Comparison of ENCODE assay signal across 32 mouse cellular contexts in the genomic region with DNA sequence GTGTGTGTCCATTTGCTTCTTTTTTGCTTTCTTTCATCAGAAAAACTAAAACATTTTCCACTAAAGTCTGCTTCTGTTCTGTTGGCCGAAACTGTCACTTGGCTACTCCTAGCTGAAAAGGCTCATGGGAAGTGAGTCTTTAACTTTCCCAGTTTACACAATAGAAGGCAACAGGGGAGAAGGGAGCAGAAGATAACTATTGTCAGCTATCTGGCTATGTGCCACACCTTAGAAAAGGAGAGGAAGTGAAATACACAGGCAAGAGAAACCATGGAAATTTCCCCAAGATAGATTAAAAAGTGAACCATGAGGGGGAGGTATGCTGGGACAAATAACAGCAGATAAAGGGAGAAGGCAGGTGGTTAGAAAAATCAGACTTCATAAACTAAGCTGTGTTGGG.
"Had no signal": no experiment of that assay in that cellular context is flagged by ENCODE, and none has a peak within 500 bp of the region (broad histone marks: within the 10 kb centered on the region; RNA-seq: fewer than 3 reads in every experiment).

No protein-coding gene starts in this region.

- H3K27me3 ChIP-seq: heart, embryonic 12.5 days; heart, embryonic 13.5 days; heart, embryonic 15.5 days; hindbrain, embryonic 12.5 days; hindbrain, embryonic 13.5 days; hindbrain, embryonic 15.5 days; intestine, embryonic 15.5 days had no signal

- H3K27ac ChIP-seq: heart, embryonic 10.5 days; heart, embryonic 13.5 days; heart, embryonic 15.5 days; hindbrain, embryonic 10.5 days; hindbrain, embryonic 12.5 days; hindbrain, embryonic 13.5 days; hindbrain, embryonic 14.5 days; hindbrain, embryonic 15.5 days; hindbrain, postnatal 0 days; intestine, embryonic 15.5 days; kidney, embryonic 15.5 days; kidney, postnatal 0 days; layer of hippocampus, adult 2 months; left cerebral cortex, adult 2 months had no signal

- DNase-seq: heart, postnatal 10 days; heart, postnatal 14 days; heart, postnatal 4 days; kidney, adult 11 months; kidney, adult 18-20 months; kidney, adult 2 months; kidney, adult 9 months; kidney, postnatal 10 days; kidney, postnatal 14 days; kidney, postnatal 36 days; kidney, postnatal 4 days; layer of hippocampus, adult 9-11 months; layer of hippocampus, postnatal 36 days had no signal

- H3K9ac ChIP-seq: heart, embryonic 12.5 days; heart, embryonic 13.5 days; heart, embryonic 15.5 days; hindbrain, embryonic 12.5 days; hindbrain, embryonic 13.5 days; hindbrain, embryonic 14.5 days; hindbrain, embryonic 15.5 days; intestine, embryonic 15.5 days; kidney, embryonic 15.5 days had no signal

- ATAC-seq: hindbrain, embryonic 16.5 days; hindbrain, postnatal 0 days; inflammation-experienced regulatory T-cells, adult 6 months; intestine, embryonic 15.5 days; intestine, postnatal 0 days had no signal

- H3K4me3 ChIP-seq: heart, embryonic 10.5 days; heart, embryonic 12.5 days; heart, embryonic 13.5 days; heart, embryonic 15.5 days; hindbrain, embryonic 10.5 days; hindbrain, embryonic 12.5 days; hindbrain, embryonic 13.5 days; hindbrain, embryonic 15.5 days; intestine, embryonic 15.5 days; kidney, embryonic 15.5 days; layer of hippocampus, adult 2 months; left cerebral cortex, adult 2 months had no signal

- H3K4me1 ChIP-seq: heart, embryonic 10.5 days; heart, embryonic 12.5 days; heart, embryonic 13.5 days; heart, embryonic 15.5 days; hindbrain, embryonic 10.5 days; hindbrain, embryonic 12.5 days; hindbrain, embryonic 13.5 days; kidney, embryonic 15.5 days had no signal

- H3K9me3 ChIP-seq: heart, embryonic 10.5 days; heart, embryonic 13.5 days; heart, embryonic 15.5 days; hindbrain, embryonic 10.5 days; hindbrain, embryonic 12.5 days; hindbrain, embryonic 13.5 days; hindbrain, embryonic 15.5 days; intestine, embryonic 15.5 days; kidney, embryonic 15.5 days had no signal

- H3K36me3 ChIP-seq: heart, embryonic 10.5 days; heart, embryonic 12.5 days; heart, embryonic 13.5 days; heart, embryonic 15.5 days; hindbrain, embryonic 10.5 days; hindbrain, embryonic 12.5 days; hindbrain, embryonic 13.5 days; hindbrain, embryonic 15.5 days; intestine, embryonic 15.5 days; kidney, embryonic 15.5 days had no signal

- H3K4me2 ChIP-seq: heart, embryonic 11.5 days; heart, embryonic 12.5 days; heart, embryonic 13.5 days; heart, embryonic 15.5 days; hindbrain, embryonic 12.5 days; hindbrain, embryonic 13.5 days; hindbrain, embryonic 14.5 days; hindbrain, embryonic 15.5 days; intestine, embryonic 15.5 days; kidney, embryonic 15.5 days had no signal
